Mouse (Mus musculus) naive thymus-derived CD4-positive, alpha-beta T cell, adult 2 months (primary cell): Measurements from ENCODE around the gene Golga3.

Experiments used
- DNase-seq: peaks from one replicate; pipeline ENCODE4 v3.0.0-alpha.2; 2011; ENCODE audit warnings: low read depth

Golga3 gene

GRCm38 (mm10) chr5:110231638-110232037 lies 55.1 kb downstream of the Golga3 start:
- peak; percentile 34 for DNase-seq

GRCm38 (mm10) chr5:110232346-110232745 lies 55.8 kb downstream of the Golga3 start:
- peak; percentile 7 for DNase-seq

- no peak for DNase-seq
Measured at GRCm38 (mm10) chr5:110244091-110244490, 67.6 kb downstream of the Golga3 start.

GRCm38 (mm10) chr5:110266941-110267340 lies 90.4 kb downstream of the Golga3 start:
- DNase-seq = no peak

GRCm38 (mm10) chr5:110269141-110270101 lies 92.9 kb downstream of the Golga3 start, which contains the start of gene Pgam5:
Gene Pgam5 (minus strand): TSS chr5:110269913.
- peak; percentile 95 for DNase-seq

- peak; percentile 25 for DNase-seq
Measured at GRCm38 (mm10) chr5:110270242-110270641, 93.7 kb downstream of the Golga3 start.

GRCm38 (mm10) chr5:110274147-110274546 lies 97.6 kb downstream of the Golga3 start:
- peak; percentile 35 for DNase-seq

GRCm38 (mm10) chr5:110274846-110275245 lies 98.3 kb downstream of the Golga3 start:
- no peak for DNase-seq
